Mouse (Mus musculus): ENCODE results near the gene Adgrg2.
A peak's percentile ranks its signal among the peaks of the same experiment; 100 is the strongest.

Adgrg2 gene

DNA sequence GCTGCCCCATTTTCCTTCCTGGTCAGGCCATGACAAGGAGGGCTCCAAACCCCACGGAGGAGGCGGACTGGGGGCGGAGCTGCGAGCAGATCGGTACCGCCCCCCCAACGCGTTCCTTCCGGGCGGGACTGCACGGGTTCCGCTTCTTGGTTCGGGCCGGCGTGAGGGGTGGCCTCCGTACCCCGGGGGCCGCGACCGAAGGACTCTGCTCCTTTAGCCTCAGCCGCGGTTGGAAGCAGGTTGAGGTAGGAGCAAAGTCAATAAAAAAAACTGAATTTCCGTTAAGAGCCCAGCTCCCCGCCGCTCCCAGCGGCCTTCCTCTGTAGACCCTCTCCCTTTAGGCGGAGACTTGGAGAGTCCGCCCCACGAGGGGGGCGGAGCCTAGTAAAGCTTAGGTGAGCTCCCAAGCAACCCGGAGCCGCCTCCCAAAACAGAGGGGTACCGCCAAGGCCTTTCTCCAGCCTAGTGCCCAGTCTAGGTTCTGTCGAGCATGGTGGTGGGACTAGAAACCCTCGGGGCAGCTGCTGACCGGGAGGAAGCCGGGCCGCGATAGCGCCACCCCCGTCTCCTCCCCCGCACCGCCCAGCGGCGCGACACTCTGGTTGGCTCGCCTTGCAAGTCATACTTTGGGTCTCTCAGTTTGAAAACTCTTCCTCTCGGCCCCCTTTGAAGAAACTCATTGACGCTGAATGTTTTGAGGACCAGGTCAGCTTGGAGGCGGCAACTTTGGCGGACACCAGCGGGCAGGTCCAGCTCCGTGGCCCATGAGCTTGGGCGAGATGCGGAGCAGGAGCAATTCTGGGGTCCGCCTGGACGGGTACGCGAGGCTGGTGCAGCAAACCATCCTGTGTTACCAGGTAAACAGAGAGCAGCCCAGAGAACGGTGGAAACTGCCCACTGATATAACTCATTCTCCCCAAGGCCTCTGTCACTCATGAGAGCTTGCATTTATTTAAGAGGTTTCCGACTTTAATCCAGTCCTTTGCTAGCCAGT is 111.9 kb downstream of the Adgrg2 start, which contains the start of gene Phka2:
TSS of gene Phka2 (plus strand) at position 119 of the 994 bp plus-strand sequence.
- DNase-seq: peak; percentile 92

DNA sequence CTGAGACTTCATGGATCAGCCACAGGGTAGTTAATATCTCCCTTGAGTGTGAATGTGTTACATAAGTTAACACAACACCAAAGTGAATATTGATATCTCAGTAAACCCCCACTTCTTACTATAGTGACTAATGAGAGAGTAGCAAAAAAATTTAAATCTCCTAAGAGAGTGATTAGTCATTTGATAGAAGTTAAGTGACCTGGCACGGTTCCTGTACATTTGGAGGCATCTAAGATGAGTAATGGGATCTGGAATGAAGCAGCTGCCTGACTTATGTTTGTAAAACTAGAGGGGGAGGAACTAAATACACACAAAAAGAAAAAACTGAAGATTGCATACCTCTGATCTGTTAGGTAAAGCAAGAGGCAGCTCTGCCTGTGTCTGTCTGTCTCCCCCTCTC is 118.6 kb downstream of the Adgrg2 start:
- no peak for DNase-seq

DNA sequence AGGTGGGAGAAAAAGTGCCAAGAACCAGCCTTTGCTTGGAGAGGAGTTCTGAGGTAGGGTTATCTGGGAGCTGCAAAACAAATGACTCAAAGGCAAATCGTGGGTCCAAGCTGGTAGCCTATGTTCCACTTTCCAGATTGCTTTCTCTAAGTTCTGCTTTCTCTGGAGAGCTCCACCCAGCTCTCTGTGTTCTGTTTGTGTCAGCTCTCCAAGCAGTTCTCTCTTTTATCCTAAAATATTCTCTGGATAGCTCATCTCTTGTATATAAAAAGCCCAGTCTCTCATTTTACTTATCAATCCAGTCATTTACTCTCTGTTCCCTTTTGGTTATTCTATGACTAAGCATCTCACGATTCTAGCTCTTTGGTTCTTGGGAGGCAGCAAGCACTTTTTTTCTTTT is 119.7 kb downstream of the Adgrg2 start:
- DNase-seq: no peak

DNA sequence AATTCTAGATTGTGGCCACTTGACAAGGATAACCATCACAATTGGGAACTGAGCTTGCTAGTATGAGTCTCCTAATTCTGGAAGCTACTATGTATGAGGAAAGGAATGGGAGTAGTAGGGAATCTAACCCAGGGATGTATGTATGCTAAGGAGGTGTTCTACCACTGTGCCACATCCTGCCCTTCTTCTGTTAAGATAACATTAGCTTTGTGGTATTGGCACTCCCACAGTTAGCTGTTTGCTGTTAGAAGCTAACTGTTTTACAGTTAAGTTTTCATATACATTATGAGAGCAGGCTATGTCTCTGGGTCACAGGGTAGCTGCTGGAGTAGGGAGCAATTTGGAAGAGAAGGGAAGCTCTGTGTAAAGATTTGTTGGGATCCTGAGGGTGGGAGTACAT is 125.5 kb downstream of the Adgrg2 start:
- DNase-seq: no peak

DNA sequence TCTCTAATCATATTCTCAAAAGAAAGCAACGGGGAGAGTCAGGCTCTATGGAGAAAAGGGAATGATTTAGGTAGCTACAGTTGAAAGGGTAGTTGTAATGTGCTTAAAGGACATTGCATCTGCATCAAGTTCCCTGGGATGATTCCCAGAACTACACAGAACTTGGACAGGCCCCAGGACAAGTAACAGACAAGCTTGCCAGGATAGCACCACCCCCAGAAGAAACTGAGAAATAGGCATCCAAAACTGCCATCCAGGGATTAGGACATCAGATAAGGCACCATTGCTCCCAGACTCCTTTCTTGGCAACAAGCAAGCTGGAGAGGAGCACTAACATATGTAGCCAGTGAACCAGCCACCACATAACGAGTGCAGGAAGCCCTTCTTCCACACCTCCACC is 152.3 kb downstream of the Adgrg2 start:
- DNase-seq: no peak
